Comparison of ENCODE assay signal across 20 mouse cellular contexts in genomic region chr12:81002841-81003635, GRCm38 (mm10). TPM values are rescaled to one million over a fixed set of nuclear protein-coding genes. Genes with fewer than 3 reads are reported as not detected.
DNase-seq lines count a peak whose midpoint lies in the region; ATAC-seq and TF ChIP-seq lines count a peak whose summit lies in the region.
"Had no signal": no experiment of that assay in that cellular context is flagged by ENCODE, and none has a peak within 500 bp of the region (broad histone marks: within the 10 kb centered on the region; RNA-seq: fewer than 3 reads in every experiment).

No protein-coding gene starts in this region.

- no peak overlapping the region for H3K4me2 ChIP-seq in hindbrain, embryonic 14.5 days (replicated peaks)
- no peak overlapping the region for H3K4me2 ChIP-seq in embryonic facial prominence, embryonic 14.5 days (ENCODE audit: low read depth, low read length)
- H3K4me2 ChIP-seq in forebrain, postnatal 0 days (ENCODE audit: low read depth): no peak overlapping the region
- H3K4me2 ChIP-seq: kidney, embryonic 15.5 days; limb, embryonic 13.5 days; liver, embryonic 15.5 days; neural tube, embryonic 13.5 days had no signal

- no peak for ATAC-seq in hindbrain, embryonic 14.5 days (ENCODE audit: low FRiP score)
- ATAC-seq in embryonic facial prominence, embryonic 14.5 days (ENCODE audit: low read depth): no peak
- peak; percentile 81; the same call in 1 of the 2 replicates for ATAC-seq in forebrain, postnatal 0 days

- H3K27ac ChIP-seq in hindbrain, embryonic 10.5 days: peak overlapping the region; percentile 53; the same call in 1 of the 2 replicates
- no peak overlapping the region for H3K27ac ChIP-seq in hindbrain, embryonic 14.5 days
- no peak overlapping the region for H3K27ac ChIP-seq in embryonic facial prominence, embryonic 14.5 days (replicated peaks; ENCODE audit: low read depth, low read length)
- H3K27ac ChIP-seq in forebrain, postnatal 0 days (ENCODE audit: low read depth, low read length): no peak overlapping the region
- H3K27ac ChIP-seq: kidney, embryonic 15.5 days; limb, embryonic 13.5 days; liver, embryonic 15.5 days; neural tube, embryonic 13.5 days had no signal

- H3K27me3 ChIP-seq in hindbrain, embryonic 10.5 days (ENCODE audit: insufficient read depth, poor library complexity, severe bottlenecking): peaks cover 25% of the 10 kb centered on the region
- no peaks in the 10 kb centered on the region for H3K27me3 ChIP-seq in hindbrain, embryonic 14.5 days (ENCODE audit: control insufficient read depth, insufficient read depth, low read length)
- H3K27me3 ChIP-seq in embryonic facial prominence, embryonic 14.5 days (replicated peaks; ENCODE audit: control insufficient read depth, insufficient read depth, low read length): no peaks in the 10 kb centered on the region; the same call in 1 of the 2 replicates
- H3K27me3 ChIP-seq in forebrain, postnatal 0 days (ENCODE audit: insufficient read depth, low read length): no peaks in the 10 kb centered on the region; the same call in 1 of the 2 replicates
- H3K27me3 ChIP-seq: liver, embryonic 15.5 days; neural tube, embryonic 13.5 days had no signal

- TF ChIP-seq CTCF in forebrain, postnatal 0 days (IDR thresholded peaks at IDR 0.05; ENCODE audit: low read depth): no peak

- peaks cover 41% of the 10 kb centered on the region for H3K4me1 ChIP-seq in hindbrain, embryonic 10.5 days (replicated peaks)
- peaks cover 11% of the 10 kb centered on the region for H3K4me1 ChIP-seq in hindbrain, embryonic 14.5 days (replicated peaks; ENCODE audit: control insufficient read depth, insufficient read depth, low read length)
- peaks cover 7% of the 10 kb centered on the region for H3K4me1 ChIP-seq in embryonic facial prominence, embryonic 14.5 days (ENCODE audit: control insufficient read depth, insufficient read depth, low read length)
- no peaks in the 10 kb centered on the region for H3K4me1 ChIP-seq in forebrain, postnatal 0 days (ENCODE audit: insufficient read depth)
- H3K4me1 ChIP-seq: liver, embryonic 15.5 days; megakaryocyte, embryonic 14.5 days had no signal

- peak; percentile 34 for DNase-seq in hindbrain, embryonic 10.5 days (ENCODE audit: low spot score)
- no peak for DNase-seq in hindbrain, embryonic 14.5 days (ENCODE audit: low spot score)
- peak; percentile 37 for DNase-seq in embryonic facial prominence, embryonic 14.5 days (ENCODE audit: low spot score)
- peak; percentile 33 for DNase-seq in forebrain, postnatal 0 days
- peak; percentile 79 for DNase-seq in retina, embryonic 14.5 days (ENCODE audit: low spot score)
- no peak for DNase-seq in kidney, adult 9 months
- DNase-seq in right cerebral cortex, postnatal 25 days: no peak
- DNase-seq in lung, postnatal 25 days (ENCODE audit: low spot score): no peak
- DNase-seq: adrenal gland, postnatal 10 days; cerebellum, adult 11-12 months; heart, postnatal 4 days; layer of hippocampus, postnatal 36 days; lung, postnatal 10 days; right cerebral cortex, postnatal 4 days had no signal

- H3K36me3 ChIP-seq in hindbrain, embryonic 10.5 days: no peaks in the 10 kb centered on the region
- no peaks in the 10 kb centered on the region for H3K36me3 ChIP-seq in hindbrain, embryonic 14.5 days (replicated peaks; ENCODE audit: control insufficient read depth, insufficient read depth)
- H3K36me3 ChIP-seq in embryonic facial prominence, embryonic 14.5 days (ENCODE audit: control insufficient read depth, insufficient read depth, low read length): no peaks in the 10 kb centered on the region
- no peaks in the 10 kb centered on the region for H3K36me3 ChIP-seq in forebrain, postnatal 0 days (ENCODE audit: insufficient read depth)
- H3K36me3 ChIP-seq: kidney, embryonic 15.5 days; limb, embryonic 13.5 days; liver, embryonic 15.5 days; neural tube, embryonic 13.5 days had no signal

- H3K9ac ChIP-seq in hindbrain, embryonic 14.5 days: no peak overlapping the region
- no peak overlapping the region for H3K9ac ChIP-seq in embryonic facial prominence, embryonic 14.5 days (ENCODE audit: low read depth, low read length)
- H3K9ac ChIP-seq in forebrain, postnatal 0 days: no peak overlapping the region
- H3K9ac ChIP-seq: kidney, embryonic 15.5 days; limb, embryonic 13.5 days; liver, embryonic 15.5 days; neural tube, embryonic 13.5 days had no signal

- no peaks in the 10 kb centered on the region for H3K9me3 ChIP-seq in hindbrain, embryonic 10.5 days
- H3K9me3 ChIP-seq in hindbrain, embryonic 14.5 days (ENCODE audit: control insufficient read depth, low read length): no peaks in the 10 kb centered on the region
- H3K9me3 ChIP-seq in embryonic facial prominence, embryonic 14.5 days (ENCODE audit: control insufficient read depth, low read length): no peaks in the 10 kb centered on the region
- no peaks in the 10 kb centered on the region for H3K9me3 ChIP-seq in forebrain, postnatal 0 days (ENCODE audit: low read length)
- H3K9me3 ChIP-seq: kidney, embryonic 15.5 days; limb, embryonic 13.5 days; liver, embryonic 15.5 days; neural tube, embryonic 13.5 days had no signal

- no peak overlapping the region for H3K4me3 ChIP-seq in hindbrain, embryonic 10.5 days
- H3K4me3 ChIP-seq in hindbrain, embryonic 14.5 days (replicated peaks; ENCODE audit: low read length): no peak overlapping the region
- H3K4me3 ChIP-seq in embryonic facial prominence, embryonic 14.5 days (ENCODE audit: low read depth, low read length): no peak overlapping the region
- H3K4me3 ChIP-seq in forebrain, postnatal 0 days (ENCODE audit: low read depth, low read length): no peak overlapping the region
- H3K4me3 ChIP-seq: kidney, embryonic 15.5 days; limb, embryonic 13.5 days; liver, embryonic 15.5 days; megakaryocyte, embryonic 14.5 days; neural tube, embryonic 13.5 days had no signal

- whole genome bisulfite sequencing in hindbrain, embryonic 10.5 days: 28% methylated on average over 13 of the region's 13 CpGs
- 24% methylated on average over 13 of the region's 13 CpGs for WGBS in hindbrain, embryonic 14.5 days
- WGBS in embryonic facial prominence, embryonic 14.5 days: 12% methylated on average over 13 of the region's 13 CpGs
- WGBS in forebrain, postnatal 0 days: 7% methylated on average over 13 of the region's 13 CpGs

RNA-seq across cellular contexts. Expression of gene Smoc1, which starts 23.6 kb away (rescaled TPM):
- 21.1 and 35.2 TPM in 2 replicates for polyA plus RNA-seq in hindbrain, embryonic 10.5 days (2016; fragmentation: Nextera tagmentation; extraction: Ambion mirVana)
- 23.8 and 25.8 TPM in 2 replicates for polyA plus RNA-seq in hindbrain, embryonic 14.5 days (2014; fragmentation: Nextera tagmentation; extraction: Ambion mirVana)
- 10.7 and 11.5 TPM in 2 replicates for polyA plus RNA-seq in embryonic facial prominence, embryonic 14.5 days (2014; fragmentation: Nextera tagmentation; extraction: Ambion mirVana)
- 9.5 and 16.9 TPM in 2 replicates for total RNA-seq in forebrain, postnatal 0 days (2014; rRNA removed)
- polyA plus RNA-seq in forebrain, postnatal 0 days (2015; fragmentation: Nextera tagmentation; extraction: Ambion mirVana): 7.9 and 12.3 TPM in 2 replicates

RNA-seq across cellular contexts. Expression of gene Slc10a1, which starts 34.5 kb away (rescaled TPM):
- 0.26 and 0.36 TPM in 2 replicates for polyA plus RNA-seq in hindbrain, embryonic 10.5 days (2016; fragmentation: Nextera tagmentation; extraction: Ambion mirVana)
- polyA plus RNA-seq in hindbrain, embryonic 14.5 days (2014; fragmentation: Nextera tagmentation; extraction: Ambion mirVana): 0.20 and 0.55 TPM in 2 replicates
- 0.45 and 0.47 TPM in 2 replicates for polyA plus RNA-seq in embryonic facial prominence, embryonic 14.5 days (2014; fragmentation: Nextera tagmentation; extraction: Ambion mirVana)
- total RNA-seq in forebrain, postnatal 0 days (2014; rRNA removed): not detected in 2 replicates
- not detected in 2 replicates for polyA plus RNA-seq in forebrain, postnatal 0 days (2015; fragmentation: Nextera tagmentation; extraction: Ambion mirVana)
- total RNA-seq: heart, postnatal 4 days; layer of hippocampus, postnatal 36 days had no signal
- polyA plus RNA-seq: large intestine, adult 2 months had no signal

RNA-seq across cellular contexts. Expression of gene Srsf5, which starts 57.7 kb away (rescaled TPM):
- 403 and 492 TPM in 2 replicates for polyA plus RNA-seq in hindbrain, embryonic 10.5 days (2016; fragmentation: Nextera tagmentation; extraction: Ambion mirVana)
- 248 and 256 TPM in 2 replicates for polyA plus RNA-seq in hindbrain, embryonic 14.5 days (2014; fragmentation: Nextera tagmentation; extraction: Ambion mirVana)
- polyA plus RNA-seq in embryonic facial prominence, embryonic 14.5 days (2014; fragmentation: Nextera tagmentation; extraction: Ambion mirVana): 323 and 397 TPM in 2 replicates
- 344 and 488 TPM in 2 replicates for total RNA-seq in forebrain, postnatal 0 days (2014; rRNA removed)
- polyA plus RNA-seq in forebrain, postnatal 0 days (2015; fragmentation: Nextera tagmentation; extraction: Ambion mirVana): 488 and 529 TPM in 2 replicates

Comparison
In these comparisons a context has a peak if more than half of its experiments do, and no peak if none do; other contexts are left out.
1. DNase-seq: peak in hindbrain, embryonic 10.5 days (single experiment), embryonic facial prominence, embryonic 14.5 days (single experiment), forebrain, postnatal 0 days (single experiment) and retina, embryonic 14.5 days (single experiment); none in hindbrain, embryonic 14.5 days (single experiment), kidney, adult 9 months (single experiment), right cerebral cortex, postnatal 25 days (single experiment) and lung, postnatal 25 days (single experiment).